Mouse (Mus musculus) gonadal fat pad, adult 2 months (tissue): ENCODE results near the gene Gm13306. TPM values are rescaled to one million over a fixed set of nuclear protein-coding genes. Genes with fewer than 3 reads are reported as not detected.
"Not testable (repeated sequence)": the region's sequence is repeated elsewhere in the genome, so short reads cannot be mapped to it uniquely, and the experiment has no call there.

ENCODE experiments used
- DNase-seq: peaks from one replicate; pipeline ENCODE4 v3.0.0-alpha.2; 2012; ENCODE audit warnings: low read depth
- polyA plus RNA-seq: library from polyadenylated mRNA; depleted of rRNA; stranded (reverse); fragments of >200 nt; gene quantifications from 2 replicates; pipeline ENCODE4 v1.2.3, GENCODE M21; 2012; rRNA removed

Gm13306 gene
- not detected in 2 replicates for polyA plus RNA-seq

DNA sequence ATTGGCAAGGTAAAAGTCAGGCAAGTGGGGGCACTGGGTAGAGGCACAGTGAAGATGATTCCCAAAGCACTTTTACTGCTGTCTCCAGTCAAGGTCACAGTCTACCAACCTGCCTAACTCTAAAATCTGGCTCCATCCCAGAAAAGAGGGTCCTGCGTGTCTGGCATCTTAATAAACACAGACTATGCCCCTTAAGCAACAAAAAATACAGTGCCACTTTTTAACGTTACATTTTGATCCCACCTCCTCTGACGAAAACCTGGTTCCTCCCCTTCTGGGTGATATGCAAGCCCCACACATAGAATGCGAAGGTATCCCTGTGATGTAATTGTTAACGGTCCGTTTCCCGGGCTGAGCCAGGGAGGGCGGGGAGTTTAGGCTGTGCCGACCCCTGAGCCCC, at the start of gene Gm13306:
TSS of gene Gm13306 (plus strand) at position 301 of the 400 bp plus-strand sequence.
- not testable (repeated sequence) for DNase-seq

DNA sequence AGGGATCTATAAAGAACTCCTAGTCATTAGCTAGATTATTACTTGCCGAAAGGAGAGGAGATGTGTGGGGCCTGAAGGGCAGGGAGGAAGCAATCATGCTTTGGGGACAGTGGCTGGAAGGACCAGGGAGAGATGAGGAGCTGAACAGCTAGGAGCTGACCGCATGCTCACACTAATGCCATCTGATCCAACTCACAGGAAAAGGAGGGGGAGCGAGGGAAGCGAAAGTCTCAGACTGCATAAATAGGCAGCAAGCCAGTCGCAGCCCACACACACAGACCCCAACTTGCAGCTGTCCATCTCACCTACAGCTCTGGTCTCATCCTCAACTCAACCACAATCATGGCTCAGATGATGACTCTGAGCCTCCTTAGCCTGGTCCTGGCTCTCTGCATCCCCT, 38.7 kb upstream of the Gm13306 start, which contains the start of gene Gm13304:
TSS of gene Gm13304 (plus strand) at position 301 of the 400 bp plus-strand sequence.
- DNase-seq, result not testable (repeated sequence)

DNA sequence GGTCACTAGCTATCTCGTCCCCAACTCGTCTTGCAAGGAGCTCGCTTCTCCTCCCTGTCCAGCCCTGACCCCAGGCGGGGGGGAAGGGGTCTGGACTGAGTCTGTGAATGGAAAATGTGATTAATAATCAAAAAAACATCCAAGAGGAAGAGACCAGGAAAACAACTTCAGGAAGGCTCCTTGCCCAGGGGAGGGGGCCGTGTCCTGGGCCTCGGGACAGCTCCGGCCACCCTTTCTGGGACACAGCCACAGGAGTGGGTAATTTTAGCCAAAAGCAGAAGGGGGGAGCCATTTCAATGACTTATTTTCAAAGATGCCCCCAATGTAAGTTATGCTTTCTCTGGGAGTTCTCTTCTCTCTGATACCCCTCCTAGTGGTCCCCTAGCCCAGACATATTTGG, 15.3 kb downstream of the Gm13306 start, which contains the start of gene Gm13305:
TSS of gene Gm13305 (minus strand) at position 101 of the 400 bp plus-strand sequence.
- not testable (repeated sequence) for DNase-seq

- DNase-seq, result not testable (repeated sequence)
Observed at GRCm38 (mm10) chr4:42178243-42178642, 25.0 kb downstream of the Gm13306 start.

DNA sequence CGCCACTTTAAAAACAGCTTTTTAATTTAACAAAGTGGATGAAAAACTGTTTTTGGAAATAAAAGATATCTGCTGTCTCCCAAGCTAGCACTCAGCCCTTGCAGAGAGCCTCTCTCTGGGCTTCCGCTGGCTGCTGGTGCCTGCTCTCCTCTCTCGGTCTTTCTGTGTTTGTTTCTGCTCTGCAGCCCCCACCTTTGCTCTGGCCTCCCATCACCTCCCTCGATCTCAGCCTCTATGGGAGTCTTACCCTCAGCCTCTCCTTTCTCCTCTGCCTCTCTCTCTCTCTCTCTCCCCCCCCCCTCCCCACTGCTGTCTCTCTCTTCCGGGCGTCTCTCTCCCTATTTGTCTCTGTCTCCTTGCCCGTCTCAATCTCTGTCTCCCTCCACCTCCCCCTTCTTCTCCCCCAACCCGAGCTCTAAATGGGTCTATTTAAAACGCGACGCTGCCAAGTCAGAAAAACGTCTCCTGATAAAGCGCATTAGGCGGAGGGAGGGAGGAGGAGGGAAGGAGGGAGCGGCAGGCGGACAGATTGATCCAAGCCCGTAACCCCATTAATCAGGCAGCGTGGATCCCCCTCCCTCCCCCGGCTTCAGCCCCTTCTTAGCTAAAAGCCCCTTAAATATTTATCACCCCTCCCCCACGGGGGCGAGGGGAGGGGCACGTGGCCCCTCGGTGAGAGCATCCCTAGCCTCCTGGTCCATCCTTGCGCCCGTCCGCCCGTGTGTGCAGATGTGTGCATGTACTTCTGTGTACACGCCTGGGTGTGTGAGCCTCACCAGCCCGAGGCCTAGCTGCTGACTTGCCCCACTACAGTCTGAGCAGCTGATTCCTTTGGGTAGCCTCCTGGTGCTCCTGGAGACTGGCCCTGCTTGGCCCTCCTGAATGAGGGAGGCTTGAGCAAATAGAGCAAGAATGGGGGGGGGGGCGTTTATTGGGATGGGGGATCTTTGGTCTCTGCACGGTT, 30.3 kb downstream of the Gm13306 start:
- DNase-seq, result not testable (repeated sequence)

- DNase-seq, result not testable (repeated sequence)
Observed at GRCm38 (mm10) chr4:42184324-42184979, 31.2 kb downstream of the Gm13306 start.

DNA sequence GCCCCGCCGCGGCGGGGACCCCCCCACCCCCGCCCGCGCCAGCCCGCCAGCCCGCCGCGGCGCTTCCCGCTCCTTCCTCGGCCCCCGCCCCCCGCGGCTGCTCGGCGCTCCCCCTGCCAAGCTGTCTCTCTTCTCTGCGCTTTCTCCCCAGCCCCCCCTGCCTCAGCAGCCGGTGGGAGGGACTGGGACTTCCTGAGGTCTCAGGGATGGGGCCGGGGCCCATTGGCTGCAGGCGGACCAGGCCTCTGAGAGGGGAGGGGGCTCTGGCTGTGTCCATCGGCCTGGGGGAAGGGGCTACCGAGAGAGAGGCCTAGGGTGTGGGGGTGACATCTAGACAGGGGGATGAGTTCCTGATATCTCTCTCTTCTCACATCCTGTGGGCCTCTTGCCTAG, 31.7 kb downstream of the Gm13306 start:
- not testable (repeated sequence) for DNase-seq

Other genes starting within 250 kb of the Gm13306 start
- 15.9 and 18.7 TPM in 2 replicates for gene Gm21541, start 249.8 kb upstream of the Gm13306 start, polyA plus RNA-seq
- 1.6 and 3.8 TPM in 2 replicates for gene Gm20878, start 211.9 kb upstream of the Gm13306 start, polyA plus RNA-seq
- 0.10 and 0.20 TPM in 2 replicates for gene Fam205a4, start 187.4 kb upstream of the Gm13306 start, polyA plus RNA-seq
- 0.07 and 0.13 TPM in 2 replicates for gene Gm21093, start 118.7 kb upstream of the Gm13306 start, polyA plus RNA-seq
- gene Gm3893, start 62.2 kb upstream of the Gm13306 start, polyA plus RNA-seq, result not detected in 2 replicates
- gene Gm13304, start 38.6 kb upstream of the Gm13306 start, polyA plus RNA-seq, result not detected in 2 replicates
- 0.31 and 1.6 TPM in 2 replicates for gene Gm13305, start 15.2 kb downstream of the Gm13306 start, polyA plus RNA-seq
- not detected in 2 replicates for gene Gm10600, start 87.2 kb downstream of the Gm13306 start, polyA plus RNA-seq
- gene Ccl21b, start 102.3 kb downstream of the Gm13306 start, polyA plus RNA-seq, result not detected in 2 replicates
- not detected in 2 replicates for gene Gm21953, start 140.8 kb downstream of the Gm13306 start, polyA plus RNA-seq
- gene Fam205a3, start 164.9 kb downstream of the Gm13306 start, polyA plus RNA-seq, result 0.19 TPM in 1 of 2 replicates, not detected in the other